Mouse (Mus musculus) right cerebral cortex, postnatal 4 days (tissue): Measurements from ENCODE around the gene Ccdc69.
"Not testable (repeated sequence)": the region's sequence is repeated elsewhere in the genome, so short reads cannot be mapped to it uniquely, and the experiment has no call there.

Source experiments
- DNase-seq: peaks from one replicate; pipeline ENCODE4 v3.0.0-alpha.2; 2022

The Ccdc69 gene

GRCm38 (mm10) chr11:55077331-55078231, at the start of gene Ccdc69:
TSS of gene Ccdc69 (minus strand) at chr11:55078131.
- peak; percentile 47 for DNase-seq

- no peak for DNase-seq
These were observed 48.7 kb upstream of the Ccdc69 start for GRCm38 (mm10) chr11:55126663-55127062.

DNA sequence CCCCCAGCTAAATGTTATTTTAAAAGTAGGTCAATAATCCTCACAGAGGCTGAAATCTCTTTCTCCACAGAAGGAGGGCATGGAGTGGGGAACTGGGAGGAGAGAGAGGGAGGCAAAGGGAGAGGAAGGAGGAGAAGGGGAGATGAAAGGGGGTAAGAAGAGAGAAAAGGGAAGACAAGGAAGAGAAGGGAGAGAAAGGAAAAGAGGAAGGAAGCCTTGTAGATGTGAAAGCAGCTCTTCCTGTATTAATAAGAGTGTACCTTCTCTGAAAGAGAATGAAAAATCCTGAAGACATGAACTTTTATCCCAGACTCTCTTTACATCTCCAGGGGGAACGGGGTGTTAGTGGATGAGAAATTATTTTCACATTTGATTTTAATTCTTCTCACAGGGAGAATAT, 43.5 kb upstream of the Ccdc69 start:
- DNase-seq = no peak

DNA sequence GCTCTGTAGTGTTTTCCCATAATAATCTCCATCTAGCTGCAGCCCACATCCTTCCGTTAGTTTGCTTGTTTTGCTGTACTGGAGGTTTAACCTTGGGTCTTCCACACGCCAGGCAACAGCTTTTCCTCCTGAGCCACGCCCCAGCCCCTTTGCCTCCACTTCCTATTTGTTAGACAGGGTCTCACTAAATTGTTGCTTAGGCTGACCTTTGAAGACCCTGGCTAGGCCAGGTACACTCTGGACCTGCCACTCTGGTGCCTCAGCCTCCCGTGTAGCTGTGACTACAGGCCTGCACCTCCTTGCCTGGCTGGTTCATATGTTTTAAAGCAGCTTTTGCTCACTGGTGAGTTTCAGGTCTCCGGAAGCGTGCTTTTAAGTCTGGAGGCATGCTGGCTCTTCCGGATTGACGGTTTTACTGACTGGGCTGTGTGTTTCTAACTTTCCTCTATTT, 42.9 kb upstream of the Ccdc69 start:
- DNase-seq = no peak

GRCm38 (mm10) chr11:55120279-55120678, 42.3 kb upstream of the Ccdc69 start:
- no peak for DNase-seq

DNA sequence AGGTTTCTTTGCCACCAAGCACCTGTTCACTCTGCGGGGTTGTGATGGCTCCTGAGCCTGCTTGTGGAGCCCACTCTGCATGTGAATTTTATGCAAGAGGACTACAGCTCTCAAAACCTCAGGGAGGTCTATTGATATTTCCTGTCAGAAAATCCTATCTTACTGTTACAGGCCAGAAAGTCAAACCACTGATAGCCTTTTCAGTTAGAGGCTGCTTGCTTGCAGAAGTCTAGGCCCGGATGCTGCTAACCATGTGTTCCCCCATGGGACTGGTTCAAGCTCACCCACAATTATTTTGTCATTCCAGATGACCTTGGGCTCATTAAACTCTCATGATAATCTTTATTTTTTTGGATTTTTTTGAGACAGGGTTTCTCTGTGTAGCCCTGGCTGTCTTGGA, 39.1 kb upstream of the Ccdc69 start:
- no peak for DNase-seq

DNA sequence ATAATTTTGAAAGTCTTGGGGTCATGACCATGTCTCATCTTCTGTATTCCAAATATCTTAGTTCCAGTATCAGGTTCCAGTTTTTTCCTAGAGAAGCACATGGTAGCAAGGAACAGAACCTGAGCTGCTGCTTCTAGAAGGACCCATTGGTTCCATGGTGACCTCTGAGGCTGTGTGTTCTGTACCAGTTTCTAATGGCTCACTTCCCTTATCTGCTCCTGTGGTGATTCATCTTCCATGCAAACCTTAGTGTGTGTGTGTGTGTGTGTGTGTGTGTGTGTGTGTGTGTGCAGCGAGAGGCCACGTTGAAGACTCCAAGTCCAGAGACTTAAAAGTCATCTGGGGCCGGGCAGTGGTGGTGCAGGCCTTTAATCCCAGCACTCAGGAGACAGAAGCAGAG, 38.1 kb upstream of the Ccdc69 start:
- DNase-seq = no peak

DNA sequence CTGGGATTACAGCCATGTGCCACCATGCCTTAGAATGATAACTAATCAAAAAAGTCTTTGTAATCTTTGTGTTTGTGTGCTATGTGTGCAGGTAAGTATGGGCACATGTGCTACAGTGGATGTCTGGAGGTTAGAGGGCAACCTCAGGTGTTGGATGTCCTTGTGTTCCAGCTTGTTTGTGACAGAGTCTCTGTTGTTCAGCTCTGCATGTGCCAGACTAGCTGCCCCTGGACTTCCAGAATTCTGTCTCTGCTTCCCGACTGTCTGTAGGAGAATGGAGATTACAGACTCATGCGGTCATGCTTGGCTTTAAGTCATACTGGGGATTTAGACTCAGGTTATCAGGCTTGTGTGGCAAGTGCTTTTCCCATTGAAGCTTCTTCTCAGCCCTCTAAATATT, 36.4 kb upstream of the Ccdc69 start:
- no peak for DNase-seq

GRCm38 (mm10) chr11:55113861-55114250, 35.9 kb upstream of the Ccdc69 start:
- not testable (repeated sequence) for DNase-seq

GRCm38 (mm10) chr11:55113209-55113860, 35.4 kb upstream of the Ccdc69 start:
- DNase-seq = no peak

DNA sequence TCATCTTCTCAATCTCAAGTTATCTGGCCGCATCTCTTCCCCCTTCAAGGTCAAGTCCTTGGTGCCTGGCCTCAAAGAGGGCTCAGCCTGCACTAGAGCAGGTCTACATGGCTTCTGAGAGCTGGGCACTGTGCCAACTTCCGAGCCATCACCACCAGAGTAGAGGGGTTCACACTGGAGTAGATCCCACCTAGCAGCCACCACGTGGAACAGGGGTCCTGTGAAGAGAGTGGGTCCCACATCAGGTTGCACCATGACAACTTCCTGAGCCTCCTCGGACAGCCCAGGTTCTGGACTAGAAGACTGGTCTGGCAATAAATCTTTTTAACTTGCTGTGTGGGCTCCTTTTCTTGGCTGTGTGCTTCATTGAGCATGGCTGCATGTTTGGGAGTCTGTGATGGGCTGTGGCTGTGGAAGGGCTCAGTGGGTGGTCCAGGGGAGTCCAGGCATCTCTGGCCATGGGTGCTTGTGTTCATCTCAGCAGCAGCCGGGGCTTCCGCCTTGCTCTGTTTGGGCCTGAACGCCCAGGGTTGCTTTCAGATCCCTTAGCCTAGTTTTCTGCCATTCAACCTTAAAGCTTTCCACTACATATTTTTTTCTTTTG, 32.7 kb upstream of the Ccdc69 start:
- DNase-seq = peak; percentile 19

DNA sequence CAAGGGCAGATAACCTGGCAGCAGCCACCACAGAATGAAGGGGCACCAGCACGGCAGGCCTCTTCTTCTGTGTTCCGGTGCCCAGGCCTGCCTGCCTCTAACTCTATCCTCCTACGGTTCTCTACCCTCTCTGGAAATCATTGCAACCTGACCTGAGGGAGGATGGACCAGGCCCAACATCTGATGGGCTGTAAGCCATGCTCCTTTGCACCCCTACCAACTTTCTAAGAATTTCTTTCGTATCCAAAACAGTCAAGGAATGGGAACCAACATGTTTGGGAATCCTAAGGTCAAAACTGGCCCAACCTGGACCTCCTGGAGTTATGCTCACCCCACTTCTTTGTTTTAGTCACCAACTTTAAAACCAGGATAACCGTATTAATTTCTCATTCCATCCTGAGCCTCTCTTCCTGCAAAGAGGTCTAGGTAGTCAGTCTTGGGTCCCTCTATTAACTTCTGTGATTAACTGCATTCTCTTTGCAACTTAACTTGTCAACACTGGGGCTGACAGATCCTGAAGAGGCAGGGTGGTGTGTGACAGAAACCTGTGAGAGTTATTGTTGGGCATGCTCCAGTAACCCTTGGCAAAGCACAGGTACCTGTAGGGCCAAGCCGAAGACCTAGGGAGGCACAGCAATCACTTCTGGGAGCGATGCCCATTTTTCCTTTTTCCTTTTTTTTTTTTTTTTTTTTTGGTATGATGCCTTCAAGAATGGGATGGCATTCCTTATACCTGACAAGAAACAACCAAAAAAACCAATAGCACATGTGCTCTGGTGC, 31.8 kb upstream of the Ccdc69 start:
- DNase-seq = no peak

DNA sequence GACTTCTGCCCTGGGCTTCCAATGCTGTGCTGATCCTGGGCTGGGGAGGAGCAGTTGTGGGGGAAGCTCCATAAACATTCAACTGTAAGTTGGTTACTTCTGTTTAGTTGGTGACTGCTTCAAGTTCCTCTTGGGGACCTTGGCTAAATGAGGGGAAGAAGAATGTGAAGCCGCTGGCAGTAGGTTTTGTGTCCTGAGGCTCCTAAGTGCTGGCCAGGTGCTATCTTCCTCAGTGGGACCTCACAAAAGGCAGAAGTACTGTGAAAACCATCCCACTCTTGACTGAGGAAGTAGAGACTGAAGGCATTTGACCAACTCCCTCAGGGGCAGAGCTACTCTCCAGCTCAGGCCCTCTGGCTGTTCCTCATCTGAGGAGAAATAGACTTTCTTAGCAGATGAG, 28.7 kb upstream of the Ccdc69 start:
- no peak for DNase-seq

GRCm38 (mm10) chr11:55105389-55105788, 27.5 kb upstream of the Ccdc69 start:
- no peak for DNase-seq

DNA sequence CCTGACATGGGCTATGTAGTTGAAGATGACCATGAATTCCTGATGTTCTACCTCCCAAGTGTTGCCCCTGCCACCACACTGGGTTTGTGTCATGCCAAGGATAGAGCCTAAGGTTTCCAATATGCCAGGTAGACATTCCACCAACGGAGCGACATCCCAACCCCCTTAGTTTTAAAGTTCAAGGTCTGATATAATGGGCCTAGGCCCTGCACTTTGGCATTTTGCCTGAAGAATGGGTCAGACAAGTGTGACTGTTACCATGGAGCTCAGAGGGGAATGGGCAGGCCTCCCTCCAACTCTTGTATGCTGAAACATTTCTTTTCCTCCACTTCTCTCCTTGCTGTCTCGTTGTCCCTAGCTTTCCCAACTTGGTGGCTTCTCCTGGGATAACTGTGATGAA, 25.3 kb upstream of the Ccdc69 start:
- no peak for DNase-seq

DNA sequence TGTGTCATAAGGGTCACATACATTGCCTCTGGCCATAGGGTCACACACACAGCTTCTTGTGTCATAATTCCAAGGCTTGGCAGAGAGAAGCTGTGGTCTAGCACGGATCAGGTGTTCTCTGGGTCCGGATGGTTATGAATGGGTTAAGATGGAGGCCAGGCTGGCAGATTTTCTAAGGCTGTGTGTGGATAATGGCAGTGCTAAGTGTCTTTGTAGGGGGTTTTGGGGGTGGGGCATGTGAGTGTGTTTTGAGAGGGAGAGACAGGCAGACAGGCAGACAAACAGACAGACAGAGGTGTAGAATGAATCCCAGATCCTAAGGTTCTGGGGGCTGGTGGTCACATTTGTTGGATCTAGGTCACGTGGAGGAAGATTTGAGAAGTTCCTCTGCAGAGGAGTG, 24.1 kb upstream of the Ccdc69 start:
- DNase-seq = no peak

- no peak for DNase-seq
These were observed 21.9 kb upstream of the Ccdc69 start for GRCm38 (mm10) chr11:55099868-55100267.

DNA sequence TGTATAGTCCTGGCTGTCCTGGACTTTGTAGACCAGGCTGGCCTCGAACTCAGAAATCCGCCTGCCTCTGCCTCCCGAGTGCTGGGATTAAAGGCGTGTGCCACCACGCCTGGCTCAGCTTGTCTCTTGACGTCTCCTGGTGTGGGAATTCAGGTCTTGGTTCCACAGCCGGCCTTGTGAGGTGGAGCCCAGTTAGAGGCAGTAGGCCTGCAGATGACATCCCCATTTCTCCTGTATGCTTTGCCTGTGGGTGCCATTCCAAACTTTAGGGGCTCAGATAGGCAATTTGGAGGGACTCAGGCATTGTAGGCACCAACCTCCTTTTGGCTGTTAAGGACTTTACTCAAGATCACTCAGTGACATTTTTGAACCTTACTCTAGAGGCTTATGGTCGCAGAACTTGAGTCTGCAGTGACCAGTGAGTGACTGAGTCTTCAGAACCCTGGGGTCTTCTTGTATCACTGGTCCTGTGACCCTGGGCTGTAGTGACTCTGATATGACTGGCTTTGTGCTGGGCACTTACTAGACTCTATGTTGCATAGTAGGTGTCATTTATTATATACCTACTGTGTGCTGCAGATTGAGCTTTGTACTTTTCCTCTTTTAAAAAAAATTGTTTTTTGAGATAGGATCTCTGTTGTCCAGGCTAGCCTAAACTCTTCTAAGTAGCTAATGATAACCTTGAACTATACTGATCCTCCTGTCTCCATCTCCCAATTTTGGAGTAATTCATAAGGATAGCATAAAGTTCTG, 21.3 kb upstream of the Ccdc69 start:
- no peak for DNase-seq

DNA sequence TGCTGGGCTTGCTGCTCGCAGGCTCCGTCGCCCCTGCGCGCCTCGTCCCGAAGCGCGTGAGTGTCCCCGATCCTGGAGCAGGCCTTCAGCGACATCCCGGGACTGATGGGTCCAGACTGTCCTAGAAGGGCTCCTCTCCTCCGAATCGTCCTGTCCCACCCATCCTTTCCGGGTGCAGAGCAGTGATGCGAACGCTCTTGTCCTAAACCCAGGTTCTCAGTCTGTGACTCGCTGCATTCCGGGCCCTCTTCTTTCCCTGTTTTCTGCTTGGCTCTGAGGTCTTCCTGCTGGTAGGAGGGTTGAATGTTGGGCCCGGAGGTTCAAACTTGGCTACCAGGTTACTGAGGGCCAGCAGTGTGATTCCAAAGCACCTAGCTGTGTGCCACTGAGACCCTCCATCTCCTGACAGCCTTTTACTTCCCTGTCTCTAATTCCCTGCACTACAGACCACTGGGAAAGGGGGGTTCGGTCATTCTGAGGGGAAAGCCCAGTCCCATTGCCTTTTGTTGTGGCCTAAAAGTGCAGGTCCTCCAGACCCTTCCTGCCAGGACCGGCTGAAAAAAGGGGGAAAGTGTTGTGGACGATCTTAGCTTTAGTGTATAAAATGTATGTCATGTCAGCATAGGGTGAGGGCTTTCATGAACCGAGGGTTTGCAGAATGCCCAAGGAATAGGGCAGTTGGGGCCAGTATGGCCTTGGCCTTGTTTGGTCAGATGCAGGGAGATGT, 20.4 kb upstream of the Ccdc69 start:
- DNase-seq = no peak

- DNase-seq = peak; percentile 86
These were observed 19.7 kb upstream of the Ccdc69 start, which contains the start of gene Gm2a for GRCm38 (mm10) chr11:55097463-55098188. TSS of gene Gm2a (plus strand) at chr11:55098115.
